Mouse (Mus musculus) ovary, postnatal 14 days (tissue): ENCODE measurements around the gene Gm5414.

Source experiments
- DNase-seq: peaks from one replicate; pipeline ENCODE4 v3.0.0; 2022; ENCODE audit warnings: low spot score

Gm5414 gene

DNA sequence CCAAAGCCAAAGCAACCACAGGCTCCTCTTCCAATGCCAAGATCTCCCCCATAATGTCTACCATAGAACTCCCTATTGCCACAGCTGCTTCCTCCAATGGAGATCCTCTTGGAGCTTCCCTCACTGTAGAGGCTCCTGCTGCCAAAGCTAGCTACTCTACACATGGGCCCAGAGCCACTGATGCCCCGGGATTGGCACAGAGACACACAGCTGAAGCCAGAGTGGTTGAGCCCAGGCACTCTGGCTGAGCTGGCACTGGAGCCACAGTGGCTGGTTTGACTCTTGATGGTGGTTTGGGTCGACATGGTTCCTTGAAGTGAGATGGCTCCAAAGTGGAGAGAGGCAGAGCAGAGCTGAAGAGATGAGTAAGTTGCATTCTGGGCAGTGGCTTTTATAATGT is at the start of gene Gm5414:
TSS of gene Gm5414 (minus strand) at position 305 of the 400 bp plus-strand sequence.
- no peak for DNase-seq

- no peak for DNase-seq
These were observed 48.0 kb upstream of the Gm5414 start for GRCm38 (mm10) chr15:101675978-101676377.

DNA sequence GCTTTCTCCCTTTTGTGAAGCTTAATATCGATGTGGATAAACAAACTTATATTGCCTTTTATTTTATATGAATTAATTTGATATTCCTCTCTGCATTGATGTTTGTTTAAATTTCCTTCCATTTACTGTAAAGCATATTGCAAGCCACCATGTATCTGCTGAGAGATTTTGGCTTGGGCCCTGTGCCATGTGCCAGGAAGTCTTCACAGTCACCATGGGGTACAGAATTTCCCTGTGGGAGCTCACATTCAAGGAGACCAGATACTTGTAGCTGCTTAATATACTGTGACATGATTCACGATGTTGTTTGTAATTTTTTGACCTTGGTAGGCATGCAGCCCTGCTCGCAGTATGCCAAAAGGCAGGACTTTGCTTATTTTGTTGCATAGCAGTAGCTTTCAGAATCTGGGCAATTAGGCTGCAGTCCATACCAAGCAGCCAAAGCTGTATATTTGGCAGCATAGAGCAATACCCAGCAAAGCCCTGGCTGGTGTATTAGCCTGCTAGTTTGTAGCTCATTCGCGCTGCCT is 24.8 kb upstream of the Gm5414 start:
- no peak for DNase-seq

DNA sequence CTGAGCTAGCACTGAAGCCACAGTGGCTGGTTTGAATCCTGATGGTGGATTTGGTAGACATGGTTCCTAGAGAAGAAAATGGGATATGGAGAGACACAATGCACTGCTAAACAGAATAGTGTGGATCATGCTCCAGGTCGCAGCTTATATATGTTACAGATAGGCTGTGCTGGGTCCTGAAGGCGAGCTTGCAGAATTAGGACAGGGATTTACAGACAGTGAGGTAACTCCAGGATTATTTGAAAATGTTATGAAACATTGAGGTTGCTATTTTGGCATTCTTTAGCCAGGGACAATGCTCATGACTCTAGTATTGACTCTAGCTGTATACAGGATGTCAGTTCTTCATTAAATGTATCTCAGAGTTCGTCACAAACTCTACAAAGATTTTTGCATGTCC is 19.3 kb upstream of the Gm5414 start, which contains the start of gene Gm5478:
TSS of gene Gm5478 (minus strand) at position 101 of the 400 bp plus-strand sequence.
- DNase-seq = no peak

GRCm38 (mm10) chr15:101599123-101599522 is 28.9 kb downstream of the Gm5414 start:
- no peak for DNase-seq

DNA sequence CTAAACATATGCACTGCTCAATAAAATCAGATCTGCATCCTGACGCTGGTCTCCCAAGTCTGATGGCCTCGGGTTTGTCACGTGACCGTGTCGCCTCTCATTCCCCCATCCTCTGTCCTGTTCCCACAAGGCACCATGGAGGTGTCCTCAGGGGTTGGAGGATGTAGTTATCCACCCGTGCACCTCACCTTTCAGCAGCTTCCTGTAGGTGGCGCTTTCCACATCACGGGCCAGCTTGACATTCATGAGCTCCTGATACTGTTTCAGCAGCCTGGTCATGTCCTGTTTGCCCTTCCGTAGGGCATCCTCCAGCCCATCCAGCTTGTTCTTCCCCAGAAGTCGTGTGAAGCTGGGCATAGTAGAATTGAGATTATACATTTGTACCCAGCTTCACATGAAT is 39.8 kb downstream of the Gm5414 start:
- DNase-seq = no peak

DNA sequence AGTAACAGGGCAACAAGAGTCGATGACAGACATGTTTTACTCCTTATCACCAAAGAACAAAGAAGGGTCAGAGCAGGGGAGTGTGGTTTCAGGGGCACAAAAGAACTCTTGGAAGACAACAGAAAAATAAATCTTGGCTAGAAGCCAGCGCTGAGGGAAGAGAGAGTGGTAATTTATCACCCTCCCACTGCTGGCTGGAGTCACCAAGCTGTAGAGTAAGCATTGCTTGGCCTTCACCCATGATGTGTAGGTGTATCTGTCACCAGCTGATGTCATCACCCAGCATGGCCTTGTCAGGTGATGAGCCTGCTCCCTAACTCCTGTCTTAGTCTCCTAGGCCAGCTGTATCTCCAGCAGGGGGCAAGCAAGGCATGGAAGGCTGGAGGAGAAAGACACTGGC is 43.5 kb downstream of the Gm5414 start:
- DNase-seq = no peak

DNA sequence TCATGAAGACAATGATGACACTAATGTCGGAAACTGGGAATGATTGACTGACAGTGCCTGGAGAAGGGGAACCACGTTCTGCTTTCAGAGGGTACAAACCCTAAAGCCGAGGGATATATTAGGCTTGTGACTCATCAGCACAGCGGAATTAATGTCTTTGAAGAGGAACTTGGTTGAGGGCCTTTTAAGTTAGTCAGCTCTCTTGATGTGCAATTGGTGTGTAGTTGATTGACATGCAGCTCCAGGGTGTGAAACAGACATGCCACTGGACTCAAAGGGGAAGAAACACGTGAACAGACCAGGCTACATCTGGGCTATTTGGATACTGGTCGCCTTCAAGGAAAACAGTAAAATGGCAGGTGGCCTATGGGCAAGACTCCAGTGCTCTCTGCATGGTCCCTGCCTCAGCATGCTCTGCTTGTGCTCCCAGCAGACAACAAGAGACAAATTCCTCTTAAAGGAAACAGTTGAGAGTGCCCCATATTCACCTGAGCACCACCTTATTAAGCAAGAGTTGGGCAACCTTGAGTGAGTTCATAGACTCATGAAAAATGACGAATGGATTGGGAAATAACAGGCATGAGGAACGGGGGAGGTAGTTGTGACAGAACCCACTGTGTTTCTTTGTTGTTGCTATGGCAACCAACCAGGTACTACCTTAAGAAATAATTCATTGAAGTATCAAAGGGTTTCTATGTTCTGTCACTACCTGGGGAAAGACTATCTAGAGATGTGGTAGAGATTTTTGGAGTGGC is 44.6 kb downstream of the Gm5414 start:
- no peak for DNase-seq

DNA sequence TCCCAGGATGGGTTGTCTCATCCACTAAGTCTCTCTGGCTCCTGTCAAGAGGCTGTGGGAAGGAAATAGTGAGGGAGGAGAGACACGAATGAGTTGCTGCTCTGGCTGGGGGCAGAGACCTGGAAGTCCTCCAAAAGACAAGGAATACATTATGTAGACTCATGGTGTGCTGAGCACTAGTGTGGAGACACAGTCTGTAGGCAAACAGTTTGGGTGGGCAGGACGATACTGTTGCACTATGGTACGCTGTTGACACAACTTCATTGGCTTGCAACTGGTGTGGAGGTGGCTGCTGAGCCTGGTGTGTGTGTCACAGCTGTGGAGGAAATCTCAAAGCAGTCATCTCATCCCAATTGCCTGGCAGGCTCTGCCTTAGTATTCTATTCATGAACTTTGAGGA is 46.3 kb downstream of the Gm5414 start:
- DNase-seq = no peak

GRCm38 (mm10) chr15:101575506-101575905 is 52.5 kb downstream of the Gm5414 start:
- no peak for DNase-seq
